Mouse (Mus musculus): ENCODE results near the gene Btbd11.

GRCm38 (mm10) chr10:85624504-85625169 lies 238.0 kb downstream of the Btbd11 start:
- peak; percentile 32; the same call in 1 of the 2 replicates for TF ChIP-seq CTCF (IDR thresholded peaks at IDR 0.05; ENCODE audit: control insufficient read depth, insufficient read depth, low read length)
- no peak for TF ChIP-seq POLR2A (IDR thresholded peaks at IDR 0.05; ENCODE audit: borderline replicate concordance, control insufficient read depth, low read depth, low read length)

Measured in bone marrow, adult 2 months (tissue).